Mouse (Mus musculus) E14TG2a.4 (cell line): Measurements from ENCODE around the gene Zdhhc20.

ENCODE experiments used
- CTCF ChIP-seq: conservative IDR thresholded peaks from 2 replicates; pipeline ENCODE4 v1.5.1; 2014; ENCODE audit warnings: low read length
- NANOG ChIP-seq: IDR thresholded peaks from 2 replicates; pipeline ENCODE4 v1.6.1; 2014; ENCODE audit warnings: borderline replicate concordance, low read length, mixed read lengths

DNA sequence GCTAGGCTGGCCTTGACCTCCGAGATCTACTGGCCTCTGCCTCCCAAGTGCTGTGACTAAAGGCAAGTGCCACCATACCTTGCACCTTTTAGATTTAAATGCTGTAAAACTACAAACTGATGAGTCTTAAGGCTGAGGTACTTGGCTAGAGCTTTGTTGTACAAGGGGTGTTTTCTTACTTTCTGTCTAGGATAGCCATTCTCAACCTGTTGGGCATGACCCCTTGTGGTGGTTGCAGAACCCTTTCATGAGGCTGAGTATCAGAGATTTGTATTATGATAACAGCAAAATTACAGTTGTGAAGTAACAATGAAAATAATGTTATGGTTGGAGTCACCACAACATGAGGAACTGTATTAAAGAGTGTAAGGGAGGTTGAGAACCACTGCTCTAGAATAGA is 62.8 kb downstream of the Zdhhc20 start:
- no peak for TF ChIP-seq CTCF
- no peak for TF ChIP-seq NANOG
